Mouse (Mus musculus): ENCODE data around the gene Nos1ap. TPM values are rescaled to one million over a fixed set of nuclear protein-coding genes. Genes with fewer than 3 reads are reported as not detected.

Nos1ap gene
- polyA plus RNA-seq, 1 experiment from 2014 or later, result 7.9 TPM

DNA sequence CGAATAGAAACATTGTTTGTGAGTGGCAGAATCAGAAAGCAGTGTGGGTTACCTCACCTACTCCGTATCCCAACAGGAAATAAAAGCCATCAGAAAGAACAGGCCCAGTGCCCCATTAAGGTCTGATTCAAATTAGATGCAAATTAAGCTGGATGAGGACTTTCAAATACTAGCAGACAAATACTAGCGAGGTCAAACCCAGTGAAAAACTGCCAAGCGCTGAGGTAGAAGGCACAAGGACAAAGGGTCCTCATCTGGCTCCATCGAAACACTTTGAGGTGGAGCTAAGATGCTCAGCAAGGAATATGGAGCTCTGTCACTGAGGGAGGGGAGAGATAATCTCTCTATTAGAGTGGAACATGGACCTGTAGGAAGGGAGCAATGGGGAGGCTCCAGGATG lies 66.8 kb downstream of the Nos1ap start:
- Histone ChIP-seq H3K4me3 (ENCODE audit: low read depth, low read length) (no peak overlapping the region), H3K4me2 (no peak overlapping the region), H3K9ac (no peak overlapping the region), H3K4me1 (ENCODE audit: insufficient read depth) (no peaks in the 10 kb centered on the region), H3K27ac (ENCODE audit: low read depth) (no peak overlapping the region), H3K9me3 (ENCODE audit: low read depth, low read length) (no peaks in the 10 kb centered on the region), H3K36me3 (ENCODE audit: insufficient read depth) (no peaks in the 10 kb centered on the region), H3K27me3 (ENCODE audit: insufficient read depth, low read length) (no peaks in the 10 kb centered on the region)
- 79% methylated on average over 5 of the region's 5 CpGs for WGBS
- no peak for DNase-seq
- no peak for ATAC-seq (ENCODE audit: insufficient read depth)
- TF ChIP-seq CTCF (IDR thresholded peaks at IDR 0.05; ENCODE audit: low read depth), result no peak

- Histone ChIP-seq H3K4me2 (no peak overlapping the region), H3K4me3 (ENCODE audit: low read depth, low read length) (no peak overlapping the region), H3K4me1 (ENCODE audit: insufficient read depth) (no peaks in the 10 kb centered on the region), H3K27me3 (ENCODE audit: insufficient read depth, low read length) (no peaks in the 10 kb centered on the region), H3K36me3 (ENCODE audit: insufficient read depth) (no peaks in the 10 kb centered on the region), H3K27ac (ENCODE audit: low read depth) (no peak overlapping the region), H3K9me3 (ENCODE audit: low read depth, low read length) (no peaks in the 10 kb centered on the region), H3K9ac (no peak overlapping the region)
- DNase-seq, result no peak
- TF ChIP-seq CTCF (IDR thresholded peaks at IDR 0.05; ENCODE audit: low read depth), result no peak
- WGBS, result 56% methylated on average over 6 of the region's 6 CpGs
- no peak for ATAC-seq (ENCODE audit: insufficient read depth)
Measured at GRCm38 (mm10) chr1:170521520-170522205, 68.0 kb downstream of the Nos1ap start.

GRCm38 (mm10) chr1:170520206-170520605 lies 69.5 kb downstream of the Nos1ap start:
- Histone ChIP-seq H3K4me3 (ENCODE audit: low read depth, low read length) (no peak overlapping the region), H3K4me2 (no peak overlapping the region), H3K9me3 (ENCODE audit: low read depth, low read length) (no peaks in the 10 kb centered on the region), H3K9ac (no peak overlapping the region), H3K36me3 (ENCODE audit: insufficient read depth) (no peaks in the 10 kb centered on the region), H3K27ac (ENCODE audit: low read depth) (no peak overlapping the region), H3K4me1 (ENCODE audit: insufficient read depth) (no peaks in the 10 kb centered on the region), H3K27me3 (ENCODE audit: insufficient read depth, low read length) (no peaks in the 10 kb centered on the region)
- 79% methylated on average over 4 of the region's 4 CpGs for WGBS
- TF ChIP-seq CTCF (IDR thresholded peaks at IDR 0.05; ENCODE audit: low read depth), result no peak
- no peak for DNase-seq
- ATAC-seq (ENCODE audit: insufficient read depth), result no peak

GRCm38 (mm10) chr1:170519631-170520030 lies 70.0 kb downstream of the Nos1ap start:
- ATAC-seq (ENCODE audit: insufficient read depth) (no peak), DNase-seq (no peak)
- Histone ChIP-seq H3K4me2 (no peak overlapping the region), H3K27ac (ENCODE audit: low read depth) (no peak overlapping the region), H3K4me3 (ENCODE audit: low read depth, low read length) (no peak overlapping the region), H3K9ac (no peak overlapping the region), H3K9me3 (ENCODE audit: low read depth, low read length) (no peaks in the 10 kb centered on the region), H3K4me1 (ENCODE audit: insufficient read depth) (no peaks in the 10 kb centered on the region), H3K36me3 (ENCODE audit: insufficient read depth) (no peaks in the 10 kb centered on the region), H3K27me3 (ENCODE audit: insufficient read depth, low read length) (no peaks in the 10 kb centered on the region)
- TF ChIP-seq CTCF (IDR thresholded peaks at IDR 0.05; ENCODE audit: low read depth), result no peak
- 90% methylated on average over 7 of the region's 7 CpGs for WGBS

- ATAC-seq (ENCODE audit: insufficient read depth) (no peak), DNase-seq (no peak)
- no peak overlapping the region for H3K4me3 ChIP-seq (ENCODE audit: low read depth, low read length)
- no peak overlapping the region for H3K4me2 ChIP-seq
- WGBS, result 91% methylated on average over 6 of the region's 6 CpGs
- H3K27ac ChIP-seq (ENCODE audit: low read depth), result no peak overlapping the region
- H3K27me3 ChIP-seq (ENCODE audit: insufficient read depth, low read length), result no peaks in the 10 kb centered on the region
- TF ChIP-seq CTCF (IDR thresholded peaks at IDR 0.05; ENCODE audit: low read depth), result no peak
- no peaks in the 10 kb centered on the region for H3K9me3 ChIP-seq (ENCODE audit: low read depth, low read length)
- H3K9ac ChIP-seq, result no peak overlapping the region
- H3K36me3 ChIP-seq (ENCODE audit: insufficient read depth), result no peaks in the 10 kb centered on the region
- no peaks in the 10 kb centered on the region for H3K4me1 ChIP-seq (ENCODE audit: insufficient read depth)
Measured at GRCm38 (mm10) chr1:170516182-170516581, 73.5 kb downstream of the Nos1ap start.

DNA sequence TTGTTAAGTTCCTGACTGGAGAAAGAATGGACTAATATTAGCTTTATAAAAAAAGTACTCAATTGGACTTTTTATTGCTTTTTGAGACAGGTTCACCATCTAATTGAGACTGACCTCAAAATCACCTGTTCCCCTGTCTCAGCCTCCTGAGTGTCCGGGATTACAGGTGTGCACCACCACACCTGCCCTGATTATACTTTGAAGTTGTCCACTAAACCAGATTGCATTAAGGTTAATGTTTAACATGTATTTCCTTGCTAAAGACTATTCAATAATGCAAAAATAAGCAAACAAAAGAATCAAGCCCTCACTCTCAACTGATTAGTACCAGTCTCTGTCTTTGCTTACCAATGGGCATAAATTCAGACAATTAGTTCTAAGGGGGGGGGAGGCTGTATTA lies 74.2 kb downstream of the Nos1ap start:
- no peaks in the 10 kb centered on the region for H3K36me3 ChIP-seq (ENCODE audit: insufficient read depth)
- H3K4me3 ChIP-seq (ENCODE audit: low read depth, low read length), result no peak overlapping the region
- no peaks in the 10 kb centered on the region for H3K9me3 ChIP-seq (ENCODE audit: low read depth, low read length)
- DNase-seq, result no peak
- ATAC-seq (ENCODE audit: insufficient read depth), result no peak
- WGBS, result 73% methylated on average over 1 of the region's 1 CpGs
- no peak overlapping the region for H3K27ac ChIP-seq (ENCODE audit: low read depth)
- H3K4me2 ChIP-seq, result no peak overlapping the region
- no peak overlapping the region for H3K9ac ChIP-seq
- no peaks in the 10 kb centered on the region for H3K27me3 ChIP-seq (ENCODE audit: insufficient read depth, low read length)
- H3K4me1 ChIP-seq (ENCODE audit: insufficient read depth), result no peaks in the 10 kb centered on the region
- TF ChIP-seq CTCF (IDR thresholded peaks at IDR 0.05; ENCODE audit: low read depth), result no peak

GRCm38 (mm10) chr1:170514226-170514625 lies 75.4 kb downstream of the Nos1ap start:
- H3K4me1 ChIP-seq (ENCODE audit: insufficient read depth), result no peaks in the 10 kb centered on the region
- no peaks in the 10 kb centered on the region for H3K9me3 ChIP-seq (ENCODE audit: low read depth, low read length)
- no peak overlapping the region for H3K4me2 ChIP-seq
- H3K27ac ChIP-seq (ENCODE audit: low read depth), result no peak overlapping the region
- no peaks in the 10 kb centered on the region for H3K36me3 ChIP-seq (ENCODE audit: insufficient read depth)
- no peak for TF ChIP-seq CTCF (IDR thresholded peaks at IDR 0.05; ENCODE audit: low read depth)
- ATAC-seq (ENCODE audit: insufficient read depth) (no peak), DNase-seq (no peak)
- no peak overlapping the region for H3K4me3 ChIP-seq (ENCODE audit: low read depth, low read length)
- 88% methylated on average over 12 of the region's 12 CpGs for WGBS
- no peaks in the 10 kb centered on the region for H3K27me3 ChIP-seq (ENCODE audit: insufficient read depth, low read length)
- H3K9ac ChIP-seq, result no peak overlapping the region

Measured in lung, embryonic 14.5 days (tissue).